Mouse (Mus musculus): ENCODE measurements around the gene Spdye4b.
"Not testable (repeated sequence)": the region's sequence is repeated elsewhere in the genome, so short reads cannot be mapped to it uniquely, and the experiment has no call there.

The Spdye4b gene

GRCm38 (mm10) chr5:143180255-143181076 is at the start of gene Spdye4b, which contains the start of gene Rbak:
TSS of gene Spdye4b (plus strand) at chr5:143181017.
TSS of gene Rbak (minus strand) at chr5:143180775.
- DNase-seq (ENCODE audit: low spot score): peak; percentile 69

GRCm38 (mm10) chr5:143132935-143133514 is 47.8 kb upstream of the Spdye4b start:
- DNase-seq (ENCODE audit: low spot score): no peak

GRCm38 (mm10) chr5:143134216-143135010 is 46.4 kb upstream of the Spdye4b start:
- not testable (repeated sequence) for DNase-seq (ENCODE audit: low spot score)

GRCm38 (mm10) chr5:143135042-143135441 is 45.8 kb upstream of the Spdye4b start:
- no peak for DNase-seq (ENCODE audit: low spot score)

- DNase-seq (ENCODE audit: low spot score): no peak
Measured at GRCm38 (mm10) chr5:143137580-143137979, 43.2 kb upstream of the Spdye4b start.

- DNase-seq (ENCODE audit: low spot score): no peak
Measured at GRCm38 (mm10) chr5:143147481-143147880, 33.3 kb upstream of the Spdye4b start, which contains the start of gene Olfr718-ps1. TSS of gene Olfr718-ps1 (minus strand) at chr5:143147581.

GRCm38 (mm10) chr5:143148661-143149060 is 32.2 kb upstream of the Spdye4b start:
- no peak for DNase-seq (ENCODE audit: low spot score)

- DNase-seq (ENCODE audit: low spot score): no peak
Measured at GRCm38 (mm10) chr5:143149536-143149935, 31.3 kb upstream of the Spdye4b start.

- no peak for DNase-seq (ENCODE audit: low spot score)
Measured at GRCm38 (mm10) chr5:143150044-143150443, 30.8 kb upstream of the Spdye4b start.

GRCm38 (mm10) chr5:143153756-143154155 is 27.1 kb upstream of the Spdye4b start:
- DNase-seq (ENCODE audit: low spot score): no peak

- DNase-seq (ENCODE audit: low spot score): no peak
Measured at GRCm38 (mm10) chr5:143155534-143155933, 25.3 kb upstream of the Spdye4b start.

- DNase-seq (ENCODE audit: low spot score): no peak
Measured at GRCm38 (mm10) chr5:143165508-143166070, 15.2 kb upstream of the Spdye4b start.

- no peak for DNase-seq (ENCODE audit: low spot score)
Measured at GRCm38 (mm10) chr5:143175970-143176369, 4.8 kb upstream of the Spdye4b start.

- DNase-seq (ENCODE audit: low spot score): no peak
Measured at GRCm38 (mm10) chr5:143177541-143178200, 3.1 kb upstream of the Spdye4b start.

GRCm38 (mm10) chr5:143179179-143179578 is 1.6 kb upstream of the Spdye4b start:
- no peak for DNase-seq (ENCODE audit: low spot score)

- not testable (repeated sequence) for DNase-seq (ENCODE audit: low spot score)
Measured at GRCm38 (mm10) chr5:143188014-143188413, 7.2 kb downstream of the Spdye4b start.

GRCm38 (mm10) chr5:143192806-143193205 is 12.0 kb downstream of the Spdye4b start:
- no peak for DNase-seq (ENCODE audit: low spot score)

GRCm38 (mm10) chr5:143194747-143195146 is 13.9 kb downstream of the Spdye4b start:
- DNase-seq (ENCODE audit: low spot score): not testable (repeated sequence)

GRCm38 (mm10) chr5:143195166-143195565 is 14.3 kb downstream of the Spdye4b start:
- no peak for DNase-seq (ENCODE audit: low spot score)

- no peak for DNase-seq (ENCODE audit: low spot score)
Measured at GRCm38 (mm10) chr5:143196506-143196905, 15.7 kb downstream of the Spdye4b start.

GRCm38 (mm10) chr5:143205015-143205414 is 24.2 kb downstream of the Spdye4b start:
- no peak for DNase-seq (ENCODE audit: low spot score)

- no peak for DNase-seq (ENCODE audit: low spot score)
Measured at GRCm38 (mm10) chr5:143213832-143214231, 33.0 kb downstream of the Spdye4b start.
